20 mouse cellular contexts compared by ENCODE assay signal in the genomic region with DNA sequence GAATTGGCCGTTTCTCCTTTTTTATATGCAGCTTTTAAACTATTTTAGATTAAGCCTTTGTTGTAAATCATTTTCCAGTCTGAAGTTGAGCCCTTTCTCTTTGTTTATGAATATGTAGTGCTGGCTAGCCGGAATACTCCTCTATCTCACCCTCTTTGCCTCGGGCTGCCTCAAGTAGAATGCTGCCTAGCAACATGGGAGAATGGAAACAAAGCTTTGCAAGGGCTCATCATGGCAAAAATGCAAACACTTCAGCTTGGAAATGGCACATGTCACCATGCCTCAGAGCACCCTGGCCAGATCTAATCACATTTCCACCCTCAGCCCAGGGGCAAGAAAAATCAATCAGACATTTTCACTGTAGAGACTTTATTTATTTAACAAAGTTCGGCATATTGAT.
DNase-seq lines count a peak whose midpoint lies in the region; ATAC-seq lines count a peak whose summit lies in the region.
"Had no signal": no experiment of that assay in that cellular context is flagged by ENCODE, and none has a peak within 500 bp of the region (broad histone marks: within the 10 kb centered on the region; RNA-seq: fewer than 3 reads in every experiment).

No protein-coding gene starts in this region.

- H3K9ac ChIP-seq in midbrain, embryonic 11.5 days (ENCODE audit: low read length), result no peak overlapping the region
- H3K9ac ChIP-seq: embryonic facial prominence, embryonic 13.5 days; hindbrain, embryonic 15.5 days had no signal

- peak; percentile 93 for ATAC-seq in midbrain, embryonic 11.5 days (ENCODE audit: low FRiP score)
- no peak for ATAC-seq in inflammation-experienced regulatory T-cells, adult 6 months
- ATAC-seq: Patski had no signal

- H3K27me3 ChIP-seq in midbrain, embryonic 11.5 days (ENCODE audit: control insufficient read depth, insufficient read depth, low read length), result no peaks in the 10 kb centered on the region
- H3K27me3 ChIP-seq: CH12.LX; embryonic facial prominence, embryonic 13.5 days; hindbrain, embryonic 15.5 days had no signal

- H3K4me2 ChIP-seq in midbrain, embryonic 11.5 days, result no peak overlapping the region
- H3K4me2 ChIP-seq: embryonic facial prominence, embryonic 13.5 days; hindbrain, embryonic 15.5 days; liver, embryonic 11.5 days had no signal

- no peaks in the 10 kb centered on the region for H3K4me1 ChIP-seq in midbrain, embryonic 11.5 days (ENCODE audit: control insufficient read depth, insufficient read depth, low read length)
- H3K4me1 ChIP-seq: embryonic facial prominence, embryonic 13.5 days; hindbrain, embryonic 15.5 days had no signal

- no peak overlapping the region for H3K4me3 ChIP-seq in midbrain, embryonic 11.5 days (ENCODE audit: low read depth, low read length)
- H3K4me3 ChIP-seq: embryonic facial prominence, embryonic 13.5 days; hindbrain, embryonic 15.5 days; myocyte had no signal

- H3K27ac ChIP-seq in midbrain, embryonic 11.5 days (ENCODE audit: low read depth, low read length), result no peak overlapping the region
- H3K27ac ChIP-seq: embryonic facial prominence, embryonic 13.5 days; hindbrain, embryonic 15.5 days had no signal

- H3K36me3 ChIP-seq in midbrain, embryonic 11.5 days (ENCODE audit: control insufficient read depth, insufficient read depth, low read length), result no peaks in the 10 kb centered on the region
- H3K36me3 ChIP-seq: embryonic facial prominence, embryonic 13.5 days; hindbrain, embryonic 15.5 days had no signal

- DNase-seq in embryo, embryonic 10 days (ENCODE audit: low spot score), result peak; percentile 15
- no peak for DNase-seq in embryo, embryonic 9.5 days (ENCODE audit: extremely low spot score)
- DNase-seq in lung, postnatal 36 days, result peak; percentile 5
- DNase-seq in lung, postnatal 10 days, result no peak
- DNase-seq in midbrain, embryonic 11.5 days (ENCODE audit: low spot score, missing footprints), result peak; percentile 86
- no peak for DNase-seq in layer of hippocampus, adult 18-20 months (ENCODE audit: low spot score in 2 of 2)
- DNase-seq in ovary, adult 18-20 months (ENCODE audit: low spot score), result no peak
- DNase-seq: cerebellum, adult 9-10 months; gastrocnemius, postnatal 36 days; kidney, adult 9 months; lung, postnatal 14 days; right cerebral cortex, postnatal 4 days; thymus, adult 2 months had no signal

- 40% methylated on average over 4 of the region's 4 CpGs for WGBS in midbrain, embryonic 11.5 days

- no peaks in the 10 kb centered on the region for H3K9me3 ChIP-seq in midbrain, embryonic 11.5 days (ENCODE audit: control insufficient read depth, low read length)
- H3K9me3 ChIP-seq: embryonic facial prominence, embryonic 13.5 days; hindbrain, embryonic 15.5 days had no signal

Comparison
In these comparisons a context has a peak if more than half of its experiments do, and no peak if none do; other contexts are left out.
1. DNase-seq: peak in embryo, embryonic 10 days (single experiment), lung, postnatal 36 days (single experiment) and midbrain, embryonic 11.5 days (single experiment); none in embryo, embryonic 9.5 days (single experiment), lung, postnatal 10 days (single experiment), layer of hippocampus, adult 18-20 months (0 of 2) and ovary, adult 18-20 months (single experiment).